Mouse (Mus musculus): ENCODE measurements at regions not wholly inside any gene's neighbourhood (a gene's known extent, or its start where the extent isn't known, plus 50 kb on each side); places are given as distances from the start of the nearest gene placed in this dataset.

DNA sequence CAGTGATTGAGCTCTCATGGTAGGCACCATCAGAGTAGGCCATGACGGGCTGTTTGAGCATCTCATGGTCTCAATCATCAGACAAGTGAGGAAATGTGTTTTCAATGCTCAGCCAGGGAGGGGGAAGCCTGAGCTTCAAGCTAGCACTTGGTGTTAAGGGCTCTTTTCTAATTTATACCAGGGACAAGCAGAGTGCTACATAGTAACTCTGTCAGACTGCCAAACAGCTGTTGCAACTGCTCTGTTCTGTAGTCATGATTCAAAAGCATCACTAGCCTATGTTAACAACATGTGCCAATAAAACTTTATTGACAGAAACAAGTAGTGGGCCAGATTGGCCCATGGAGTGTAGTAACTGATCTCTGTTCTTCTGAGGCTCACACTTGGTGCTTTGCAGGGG lies 235.0 kb downstream of the Gm26897 start:
- TF ChIP-seq POLR2A (IDR thresholded peaks at IDR 0.05; ENCODE audit: low read depth, low read length) (no peak), CTCF (IDR thresholded peaks at IDR 0.05; ENCODE audit: extremely low read depth, insufficient read length, insufficient replicate concordance, low read depth, low read length) (no peak)

All from small intestine, adult 2 months (tissue).